Mouse (Mus musculus): ENCODE measurements at regions not wholly inside any gene's neighbourhood (a gene's known extent, or its start where the extent isn't known, plus 50 kb on each side); places are given as distances from the start of the nearest gene placed in this dataset.
A peak's percentile ranks its signal among the peaks of the same experiment; 100 is the strongest.

- DNase-seq (ENCODE audit: low spot score in 2 of 2), result no peak
Observed at GRCm38 (mm10) chr11:40624126-40624778, 70.8 kb downstream of the Mat2b start.

- DNase-seq (ENCODE audit: low spot score in 2 of 2), result no peak
Observed at GRCm38 (mm10) chr11:40620036-40620435, 75.0 kb downstream of the Mat2b start.

GRCm38 (mm10) chr11:40603008-40603407 lies 92.0 kb downstream of the Mat2b start:
- no peak for DNase-seq (ENCODE audit: low spot score in 2 of 2)

- DNase-seq (ENCODE audit: low spot score in 2 of 2), result no peak
Observed at GRCm38 (mm10) chr11:40601572-40601909, 93.5 kb downstream of the Mat2b start.

- no peak for DNase-seq (ENCODE audit: low spot score in 2 of 2)
Observed at GRCm38 (mm10) chr11:40600773-40601571, 94.0 kb downstream of the Mat2b start.

- peak; percentile 3 to 4 for DNase-seq (ENCODE audit: low spot score in 2 of 2)
Observed at GRCm38 (mm10) chr11:40599956-40600772, 94.8 kb downstream of the Mat2b start.

- DNase-seq (ENCODE audit: low spot score in 2 of 2), result no peak
Observed at GRCm38 (mm10) chr11:40596347-40596746, 98.7 kb downstream of the Mat2b start.

GRCm38 (mm10) chr11:40592056-40592455 lies 102.9 kb downstream of the Mat2b start:
- DNase-seq (ENCODE audit: low spot score in 2 of 2), result no peak

GRCm38 (mm10) chr11:40573758-40574139 lies 121.3 kb downstream of the Mat2b start:
- no peak for DNase-seq (ENCODE audit: low spot score in 2 of 2)

- no peak for DNase-seq (ENCODE audit: low spot score in 2 of 2)
Observed at GRCm38 (mm10) chr11:40572953-40573757, 121.8 kb downstream of the Mat2b start.

GRCm38 (mm10) chr11:40562866-40563265 lies 132.1 kb downstream of the Mat2b start:
- DNase-seq (ENCODE audit: low spot score in 2 of 2), result no peak

- DNase-seq (ENCODE audit: low spot score in 2 of 2), result no peak
Observed at GRCm38 (mm10) chr11:40561983-40562382, 133.0 kb downstream of the Mat2b start.

GRCm38 (mm10) chr11:40561400-40561799 lies 133.6 kb downstream of the Mat2b start:
- no peak for DNase-seq (ENCODE audit: low spot score in 2 of 2)

- DNase-seq (ENCODE audit: low spot score in 2 of 2), result no peak
Observed at GRCm38 (mm10) chr11:40558486-40558885, 136.5 kb downstream of the Mat2b start.

- DNase-seq (ENCODE audit: low spot score in 2 of 2), result no peak
Observed at GRCm38 (mm10) chr11:40554867-40555794, 139.9 kb downstream of the Mat2b start.

- DNase-seq (ENCODE audit: low spot score in 2 of 2), result no peak
Observed at GRCm38 (mm10) chr11:40552054-40552453, 142.9 kb downstream of the Mat2b start.

- no peak for DNase-seq (ENCODE audit: low spot score in 2 of 2)
Observed at GRCm38 (mm10) chr11:40546596-40546995, 148.4 kb downstream of the Mat2b start.

GRCm38 (mm10) chr11:40545537-40545936 lies 149.5 kb downstream of the Mat2b start:
- no peak for DNase-seq (ENCODE audit: low spot score in 2 of 2)

GRCm38 (mm10) chr11:40540229-40540628 lies 154.8 kb downstream of the Mat2b start:
- DNase-seq (ENCODE audit: low spot score in 2 of 2), result no peak

- DNase-seq (ENCODE audit: low spot score in 2 of 2), result no peak
Observed at GRCm38 (mm10) chr11:40539776-40540175, 155.2 kb downstream of the Mat2b start.

Measured in adrenal gland, postnatal 4 days (tissue).